Mouse (Mus musculus) kidney, adult 2 months (tissue): ENCODE data around the gene Fgd2.

Experiments used
- CTCF ChIP-seq: fragments of 200-500 bp; conservative IDR thresholded peaks from 2 replicates; pipeline ENCODE4 v1.5.1; 2011; ENCODE audit warnings: low read depth, mild to moderate bottlenecking, control low read depth, low read length, moderate library complexity, mixed read lengths; ENCODE audit not compliant: insufficient read depth, insufficient read length
- POLR2A ChIP-seq: fragments of 200-500 bp; IDR thresholded peaks from one replicate; pipeline ENCODE4 v1.6.1; 2011; ENCODE audit warnings: low read depth, low read length, control low read depth

GRCm38 (mm10) chr17:29311602-29312001, 49.1 kb upstream of the Fgd2 start:
- no peak for TF ChIP-seq CTCF
- no peak for TF ChIP-seq POLR2A
